Mouse (Mus musculus): ENCODE measurements around the gene Dph3.

DNA sequence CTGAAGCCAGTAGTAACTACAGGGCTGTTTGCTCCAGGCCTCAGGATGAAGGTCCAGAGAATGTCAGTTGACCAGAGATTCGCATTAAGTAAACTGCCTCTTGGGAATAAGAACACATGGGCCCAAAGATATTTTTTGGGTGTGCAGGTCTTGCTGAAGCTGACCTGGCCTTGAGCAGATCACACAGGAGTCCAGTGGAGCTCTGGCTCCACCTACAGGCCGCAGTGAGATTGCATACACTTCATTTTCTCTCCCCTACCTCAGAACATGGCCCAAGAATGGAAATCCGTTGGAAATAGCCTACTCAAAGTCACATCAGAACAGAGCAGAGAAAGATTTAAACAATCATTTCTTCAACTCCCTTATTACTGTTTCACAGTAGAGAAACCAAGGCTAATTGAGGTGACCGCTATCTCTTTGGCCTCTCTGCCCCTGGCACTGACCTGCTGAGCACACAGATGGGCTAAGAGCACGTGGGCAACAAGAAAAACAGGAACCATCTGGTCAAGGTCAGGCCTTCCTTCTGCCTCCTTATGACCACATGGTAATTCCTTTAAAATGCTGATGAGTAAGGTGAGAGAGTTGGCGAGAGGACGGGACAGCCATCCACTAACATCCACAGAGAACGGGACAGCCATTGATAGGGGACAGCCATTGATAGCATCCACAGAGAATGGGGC lies 8.5 kb downstream of the Dph3 start:
- peak; percentile 71 for TF ChIP-seq CTCF (IDR thresholded peaks at IDR 0.05; ENCODE audit: control insufficient read depth, insufficient read depth, insufficient read length)
- TF ChIP-seq MAX (IDR thresholded peaks at IDR 0.05) = no peak

Measured in C2C12 (cell line).